ENCODE assay signal across 8 mouse cellular contexts in the genomic region with DNA sequence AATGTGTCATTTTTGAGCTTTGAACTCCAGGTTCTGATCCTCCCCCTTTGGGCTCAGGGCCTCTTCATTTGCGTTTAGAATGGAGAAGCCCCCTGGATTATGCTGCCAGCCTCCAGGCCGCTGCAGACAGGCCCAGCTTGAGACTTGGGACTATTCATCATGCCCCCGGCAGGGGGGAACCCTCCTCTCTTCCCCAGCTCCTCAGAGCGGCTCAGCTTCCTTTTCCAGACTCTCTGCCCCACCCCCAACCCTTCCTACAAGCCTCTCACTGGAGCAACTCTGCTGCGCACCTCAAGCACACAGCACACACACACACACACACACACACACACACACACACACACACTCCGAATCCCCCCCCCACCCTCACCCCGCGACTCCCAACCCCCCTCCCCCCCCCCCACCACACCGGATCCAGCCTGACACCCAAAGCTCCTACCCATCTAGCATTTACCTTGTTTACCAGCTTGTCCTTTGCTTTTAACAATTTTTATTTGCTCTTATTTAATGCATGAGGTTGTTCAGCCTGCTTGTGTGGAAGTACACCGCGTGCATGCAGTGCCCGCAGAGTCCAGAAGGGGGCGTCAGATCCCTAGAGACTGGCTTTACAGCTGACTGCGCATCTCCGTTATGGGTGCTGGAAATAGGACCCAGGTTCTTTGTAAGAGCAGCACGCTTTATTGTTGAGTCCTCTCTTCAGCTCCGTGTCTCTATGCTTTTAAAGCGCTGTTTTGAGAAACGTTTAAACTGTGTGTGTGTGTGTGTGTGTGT. TPM values are rescaled to one million over a fixed set of nuclear protein-coding genes. Genes with fewer than 3 reads are reported as not detected.
DNase-seq lines count a peak whose midpoint lies in the region; ATAC-seq and TF ChIP-seq lines count a peak whose summit lies in the region.

No protein-coding gene starts in this region.

- no peak for TF ChIP-seq EP300 in liver, postnatal 0 days (IDR thresholded peaks at IDR 0.05; ENCODE audit: low read depth)

- peaks cover 7% of the 10 kb centered on the region; the same call in 1 of the 2 replicates for H3K9me3 ChIP-seq in kidney, embryonic 14.5 days (ENCODE audit: control insufficient read depth, low read length)
- H3K9me3 ChIP-seq in forebrain, embryonic 16.5 days (ENCODE audit: control insufficient read depth, low read length), result no peaks in the 10 kb centered on the region
- no peaks in the 10 kb centered on the region for H3K9me3 ChIP-seq in midbrain, embryonic 14.5 days (ENCODE audit: control insufficient read depth, low read length)
- H3K9me3 ChIP-seq in liver, postnatal 0 days (ENCODE audit: low read length), result 0 out of 2 replicates have a peak, but pooled peaks cover 2% of the 10 kb centered on the region

- peak; percentile 70 for ATAC-seq in kidney, embryonic 14.5 days (ENCODE audit: low FRiP score, low TSS enrichment)
- peak; percentile 77 for ATAC-seq in forebrain, embryonic 16.5 days
- peak; percentile 67 for ATAC-seq in midbrain, embryonic 14.5 days (ENCODE audit: low FRiP score, low TSS enrichment)
- ATAC-seq in megakaryocyte-erythroid progenitor cell, adult 5-6 weeks (replicated peaks; ENCODE audit: low FRiP score, low TSS enrichment, poor library complexity, severe bottlenecking), result no peak
- ATAC-seq in liver, postnatal 0 days, result no peak

- H3K9ac ChIP-seq in kidney, embryonic 14.5 days (ENCODE audit: low read depth, low read length), result no peak overlapping the region
- no peak overlapping the region for H3K9ac ChIP-seq in forebrain, embryonic 16.5 days (replicated peaks; ENCODE audit: low read depth, low read length)
- no peak overlapping the region for H3K9ac ChIP-seq in midbrain, embryonic 14.5 days (replicated peaks; ENCODE audit: low read length)
- no peak overlapping the region for H3K9ac ChIP-seq in liver, postnatal 0 days (replicated peaks)

- H3K27ac ChIP-seq in kidney, embryonic 14.5 days (ENCODE audit: low read depth, low read length), result no peak overlapping the region
- H3K27ac ChIP-seq in forebrain, embryonic 16.5 days (ENCODE audit: low read length), result no peak overlapping the region
- H3K27ac ChIP-seq in midbrain, embryonic 14.5 days (replicated peaks; ENCODE audit: low read depth, low read length), result no peak overlapping the region
- H3K27ac ChIP-seq in liver, postnatal 0 days (ENCODE audit: low read depth), result no peak overlapping the region

- DNase-seq in kidney, adult 8-10 months, result no peak
- peak; percentile 89 for DNase-seq in R1 (ENCODE audit: low read depth, low spot score)
- DNase-seq in midbrain, embryonic 14.5 days, result peak; percentile 86
- no peak for DNase-seq in adrenal gland, adult 8-10 months
- no peak for DNase-seq in liver, postnatal 0 days

- no peak for TF ChIP-seq CTCF in liver, postnatal 0 days (IDR thresholded peaks at IDR 0.05; ENCODE audit: low read depth)

- peak overlapping the region; percentile 22 for H3K4me2 ChIP-seq in kidney, embryonic 14.5 days (replicated peaks; ENCODE audit: low read depth, low read length)
- no peak overlapping the region; the same call in 1 of the 2 replicates for H3K4me2 ChIP-seq in forebrain, embryonic 16.5 days (ENCODE audit: low read length)
- H3K4me2 ChIP-seq in midbrain, embryonic 14.5 days (ENCODE audit: low read length), result peak overlapping the region; percentile 29
- no peak overlapping the region for H3K4me2 ChIP-seq in liver, postnatal 0 days (ENCODE audit: low read depth, low read length)

- 38% methylated on average over 19 of the region's 19 CpGs for WGBS in kidney, embryonic 14.5 days
- 34% methylated on average over 17 of the region's 19 CpGs for WGBS in forebrain, embryonic 16.5 days
- WGBS in midbrain, embryonic 14.5 days, result 33% methylated on average over 19 of the region's 19 CpGs
- 47% methylated on average over 15 of the region's 19 CpGs for WGBS in liver, postnatal 0 days (ENCODE audit: insufficient replicate concordance)

- no peaks in the 10 kb centered on the region for H3K4me1 ChIP-seq in kidney, embryonic 14.5 days (ENCODE audit: control insufficient read depth, insufficient read depth, low read length)
- H3K4me1 ChIP-seq in forebrain, embryonic 16.5 days (replicated peaks; ENCODE audit: control insufficient read depth, insufficient read depth, low read length), result 0 out of 2 replicates have a peak, but pooled peaks cover 3% of the 10 kb centered on the region
- peaks cover 7% of the 10 kb centered on the region; the same call in 1 of the 2 replicates for H3K4me1 ChIP-seq in midbrain, embryonic 14.5 days (ENCODE audit: control insufficient read depth, insufficient read depth, low read length)
- no peaks in the 10 kb centered on the region for H3K4me1 ChIP-seq in liver, postnatal 0 days (ENCODE audit: insufficient read depth)

- no peaks in the 10 kb centered on the region for H3K27me3 ChIP-seq in kidney, embryonic 14.5 days (ENCODE audit: control insufficient read depth, insufficient read depth, low read length)
- no peaks in the 10 kb centered on the region for H3K27me3 ChIP-seq in forebrain, embryonic 16.5 days (replicated peaks; ENCODE audit: control insufficient read depth, insufficient read depth, low read length)
- no peaks in the 10 kb centered on the region for H3K27me3 ChIP-seq in midbrain, embryonic 14.5 days (ENCODE audit: control insufficient read depth, insufficient read depth, low read length)
- H3K27me3 ChIP-seq in liver, postnatal 0 days (ENCODE audit: insufficient read depth, low read length), result no peaks in the 10 kb centered on the region

- no peak overlapping the region; the same call in 1 of the 2 replicates for H3K4me3 ChIP-seq in kidney, embryonic 14.5 days (ENCODE audit: low read length)
- no peak overlapping the region for H3K4me3 ChIP-seq in forebrain, embryonic 16.5 days (replicated peaks; ENCODE audit: low read length)
- H3K4me3 ChIP-seq in midbrain, embryonic 14.5 days (replicated peaks; ENCODE audit: low read depth, low read length), result no peak overlapping the region
- no peak overlapping the region for H3K4me3 ChIP-seq in liver, postnatal 0 days (ENCODE audit: low read depth, low read length)

- H3K36me3 ChIP-seq in kidney, embryonic 14.5 days (ENCODE audit: control insufficient read depth, insufficient read depth, low read length), result no peaks in the 10 kb centered on the region
- no peaks in the 10 kb centered on the region for H3K36me3 ChIP-seq in forebrain, embryonic 16.5 days (ENCODE audit: control insufficient read depth, insufficient read depth)
- no peaks in the 10 kb centered on the region for H3K36me3 ChIP-seq in midbrain, embryonic 14.5 days (ENCODE audit: control insufficient read depth, insufficient read depth, low read length)
- H3K36me3 ChIP-seq in liver, postnatal 0 days (replicated peaks; ENCODE audit: insufficient read depth, low read length), result no peaks in the 10 kb centered on the region

RNA-seq across cellular contexts. Expression of a gene that starts 2.0 kb away (rescaled TPM):
- not detected in 2 replicates for polyA plus RNA-seq in kidney, embryonic 14.5 days (2014; fragmentation: Nextera tagmentation; extraction: Ambion mirVana)
- 0.30 and 0.35 TPM in 2 replicates for polyA plus RNA-seq in forebrain, embryonic 16.5 days (2015; fragmentation: Nextera tagmentation; extraction: Ambion mirVana)
- polyA plus RNA-seq in midbrain, embryonic 14.5 days (2014; fragmentation: Nextera tagmentation; extraction: Ambion mirVana), result 0.20 and 0.38 TPM in 2 replicates
- total RNA-seq in megakaryocyte-erythroid progenitor cell, adult 5-6 weeks (2014; fragmentation: Nextera tagmentation), result not detected in 2 replicates
- not detected in 2 replicates for total RNA-seq in megakaryocyte-erythroid progenitor cell, adult 5-6 weeks (2017)
- not detected for total RNA-seq in adrenal gland, adult 8-10 months (2022)
- polyA plus RNA-seq in liver, postnatal 0 days (2015; fragmentation: Nextera tagmentation; extraction: Ambion mirVana), result not detected in 2 replicates

Comparison
In these comparisons a context has a peak if more than half of its experiments do, and no peak if none do; other contexts are left out.
1. ATAC-seq: peak in kidney, embryonic 14.5 days (single experiment), forebrain, embryonic 16.5 days (single experiment) and midbrain, embryonic 14.5 days (single experiment); none in megakaryocyte-erythroid progenitor cell, adult 5-6 weeks (single experiment) and liver, postnatal 0 days (single experiment).
2. H3K4me2 ChIP-seq: peak in kidney, embryonic 14.5 days (single experiment) and midbrain, embryonic 14.5 days (single experiment); none in forebrain, embryonic 16.5 days (single experiment) and liver, postnatal 0 days (single experiment).
3. DNase-seq: peak in R1 (single experiment) and midbrain, embryonic 14.5 days (single experiment); none in kidney, adult 8-10 months (0 of 2), adrenal gland, adult 8-10 months (single experiment) and liver, postnatal 0 days (single experiment).